Mouse (Mus musculus) heart, adult 2 months (tissue): ENCODE data around the gene Eps8l3.

Experiments
- CTCF ChIP-seq: fragments of 200-600 bp; IDR thresholded peaks from 2 replicates; pipeline ENCODE4 v1.8.1; 2022; ENCODE audit warnings: antibody characterized with exemption, mild to moderate bottlenecking, moderate library complexity
- POLR2A ChIP-seq: fragments of 200-500 bp; IDR thresholded peaks from 2 replicates; pipeline ENCODE4 v1.6.1; 2011; ENCODE audit warnings: mild to moderate bottlenecking, low read depth, low read length, control low read depth; ENCODE audit not compliant: insufficient read depth

DNA sequence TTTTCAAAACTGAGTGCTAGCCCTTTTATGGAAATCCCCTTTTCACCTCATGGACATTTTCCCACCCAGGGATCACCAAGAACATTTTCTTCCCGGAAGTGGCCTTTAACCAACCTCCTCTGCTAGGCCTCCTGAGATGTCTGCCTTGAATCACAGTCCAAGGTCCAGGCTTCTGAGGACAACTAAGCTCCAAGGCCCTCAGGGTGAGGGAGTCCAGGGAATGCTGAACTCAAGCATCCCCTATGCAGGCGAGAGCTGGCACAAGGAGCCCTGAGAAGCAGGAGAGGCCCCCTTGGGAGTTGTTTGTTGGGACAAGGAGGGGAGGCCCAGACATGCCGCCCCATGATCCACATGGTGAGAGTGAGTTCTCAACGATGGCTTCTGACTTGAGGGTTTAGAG, 7.1 kb upstream of the Eps8l3 start:
- TF ChIP-seq CTCF (no peak), POLR2A (no peak)
